Mouse (Mus musculus): ENCODE measurements at regions not wholly inside any gene's neighbourhood (a gene's known extent, or its start where the extent isn't known, plus 50 kb on each side); places are given as distances from the start of the nearest gene placed in this dataset.
"Not testable (repeated sequence)": the region's sequence is repeated elsewhere in the genome, so short reads cannot be mapped to it uniquely, and the experiment has no call there.

DNA sequence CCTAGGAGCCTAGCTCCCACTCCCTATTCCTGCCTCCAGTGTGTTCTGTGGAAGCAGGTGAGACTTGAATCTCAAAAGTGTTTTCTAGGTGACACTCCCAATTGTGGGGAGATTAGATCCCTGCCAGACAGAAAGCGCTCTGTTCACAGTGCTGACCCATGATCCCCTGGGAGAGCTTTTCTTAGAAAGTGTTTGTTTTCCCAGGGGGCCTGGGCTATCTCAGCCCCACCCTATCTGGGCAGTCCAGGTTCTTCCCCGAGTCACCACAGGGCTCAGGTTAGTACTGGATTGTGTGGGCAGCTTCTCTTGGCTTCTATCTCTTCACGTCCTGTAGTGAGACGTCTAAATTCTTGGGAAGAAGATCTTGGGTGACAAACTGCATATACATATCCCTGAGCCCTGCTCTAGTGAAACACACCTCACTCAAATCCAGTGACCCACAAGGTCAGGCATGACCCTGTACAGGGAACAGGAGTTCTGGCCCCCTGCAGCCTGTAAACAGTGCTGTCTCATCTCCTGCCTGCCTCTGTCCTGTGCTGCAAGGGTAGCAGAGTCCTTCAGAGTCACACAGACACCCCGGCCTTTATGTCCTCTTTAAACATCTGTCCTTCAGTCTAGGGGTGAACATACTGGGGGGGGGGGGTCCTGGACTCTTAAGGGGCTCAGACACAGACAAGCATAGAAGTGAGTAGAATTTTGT is 76.4 kb downstream of the Rassf10 start:
- TF ChIP-seq CTCF (conservative IDR thresholded peaks at IDR 0.05; ENCODE audit: insufficient read depth, insufficient read length, low read depth, low read length) = no peak
- Histone ChIP-seq H3K4me3 (ENCODE audit: insufficient read depth, low read depth, low read length) (no peak overlapping the region), H3K36me3 (ENCODE audit: control insufficient read depth, insufficient read depth, low read length) (no peaks in the 10 kb centered on the region), H3K4me1 (ENCODE audit: control insufficient read depth, insufficient read depth, low read length) (no peaks in the 10 kb centered on the region), H3K27ac (ENCODE audit: insufficient read depth, low read depth, low read length) (no peak overlapping the region), H3K27me3 (replicated peaks; ENCODE audit: control insufficient read depth, insufficient read depth, low read length) (no peaks in the 10 kb centered on the region)
- 64% methylated on average over 5 of the region's 5 CpGs for WGBS
- no peak for DNase-seq

DNA sequence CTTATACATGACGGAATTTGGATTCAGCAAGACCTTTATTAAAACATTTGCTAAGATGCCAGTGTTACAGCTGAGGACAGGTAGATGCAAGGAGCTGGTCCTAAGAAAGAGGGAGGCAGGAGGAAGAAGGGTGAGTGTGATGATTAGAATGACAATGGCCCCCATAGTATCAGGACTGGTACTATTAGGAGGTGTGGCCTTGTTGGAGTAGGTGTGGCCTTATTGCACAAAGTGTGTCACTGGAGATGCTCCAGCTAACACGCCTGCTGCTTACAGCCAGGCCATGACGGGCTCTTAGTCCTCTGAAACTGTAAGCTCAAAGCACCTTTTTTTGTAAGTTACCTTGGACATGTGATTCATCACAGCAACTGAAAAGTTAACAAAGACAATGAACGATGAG is 82.0 kb downstream of the Rassf10 start:
- H3K4me1 ChIP-seq (ENCODE audit: control insufficient read depth, insufficient read depth, low read length) = no peaks in the 10 kb centered on the region
- H3K27ac ChIP-seq (ENCODE audit: insufficient read depth, low read depth, low read length) = no peak overlapping the region
- H3K27me3 ChIP-seq (replicated peaks; ENCODE audit: control insufficient read depth, insufficient read depth, low read length) = no peaks in the 10 kb centered on the region
- H3K36me3 ChIP-seq (ENCODE audit: control insufficient read depth, insufficient read depth, low read length) = no peaks in the 10 kb centered on the region
- DNase-seq = no peak
- WGBS = 93% methylated on average over 4 of the region's 4 CpGs
- TF ChIP-seq CTCF (conservative IDR thresholded peaks at IDR 0.05; ENCODE audit: insufficient read depth, insufficient read length, low read depth, low read length) = no peak
- TF ChIP-seq POLR2A (IDR thresholded peaks at IDR 0.05; ENCODE audit: low read depth, low read length) = no peak
- no peak overlapping the region for H3K4me3 ChIP-seq (ENCODE audit: insufficient read depth, low read depth, low read length)

- DNase-seq = no peak
- no peaks in the 10 kb centered on the region for H3K36me3 ChIP-seq (ENCODE audit: control insufficient read depth, insufficient read depth, low read length)
- no peak overlapping the region for H3K27ac ChIP-seq (ENCODE audit: insufficient read depth, low read depth, low read length)
- WGBS = 78% methylated on average over 12 of the region's 12 CpGs
- TF ChIP-seq CTCF (conservative IDR thresholded peaks at IDR 0.05; ENCODE audit: insufficient read depth, insufficient read length, low read depth, low read length) (no peak), POLR2A (IDR thresholded peaks at IDR 0.05; ENCODE audit: low read depth, low read length) (no peak)
- no peaks in the 10 kb centered on the region for H3K27me3 ChIP-seq (replicated peaks; ENCODE audit: control insufficient read depth, insufficient read depth, low read length)
- H3K4me3 ChIP-seq (ENCODE audit: insufficient read depth, low read depth, low read length) = no peak overlapping the region
- no peaks in the 10 kb centered on the region for H3K4me1 ChIP-seq (ENCODE audit: control insufficient read depth, insufficient read depth, low read length)
Observed at GRCm38 (mm10) chr7:113037825-113038613, 84.3 kb downstream of the Rassf10 start.

DNA sequence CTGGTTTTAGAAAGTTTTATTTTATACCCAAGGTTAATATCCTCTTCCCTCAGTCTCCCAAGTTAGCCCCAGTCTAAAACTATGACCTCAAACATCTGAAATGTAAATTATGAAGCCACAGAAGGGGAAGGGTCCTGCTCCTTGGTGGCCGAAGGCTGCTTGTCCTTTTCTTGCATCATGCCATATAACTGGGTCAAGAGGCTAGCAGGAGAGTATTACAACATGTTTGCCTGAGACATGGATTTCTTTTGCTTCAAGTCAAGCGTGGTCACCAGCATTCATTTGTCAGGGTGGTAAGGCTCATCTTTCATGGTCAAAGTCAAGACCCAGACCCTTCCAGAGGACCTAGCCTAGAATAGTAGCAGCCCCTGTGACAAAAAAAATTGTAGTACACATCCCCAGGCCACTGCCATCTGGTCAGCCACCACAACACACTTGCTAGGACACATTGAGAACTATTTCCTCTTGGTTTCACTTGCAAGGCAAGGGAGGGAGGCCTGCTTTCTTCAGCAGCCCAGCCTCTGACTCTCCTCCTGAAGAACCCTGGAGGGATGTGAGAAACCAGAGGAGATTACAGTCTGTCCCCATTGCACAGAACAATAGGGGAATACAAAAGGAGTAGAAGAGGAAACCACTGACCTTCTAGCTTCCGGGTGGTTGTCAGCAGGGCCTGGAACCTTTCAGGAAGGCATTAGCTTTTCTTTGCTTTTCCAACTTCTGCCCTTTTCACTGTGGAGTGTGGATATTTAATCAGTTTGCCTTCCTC is 85.3 kb downstream of the Rassf10 start:
- H3K27me3 ChIP-seq (replicated peaks; ENCODE audit: control insufficient read depth, insufficient read depth, low read length) = no peaks in the 10 kb centered on the region
- WGBS = 87% methylated on average over 3 of the region's 3 CpGs
- no peaks in the 10 kb centered on the region for H3K36me3 ChIP-seq (ENCODE audit: control insufficient read depth, insufficient read depth, low read length)
- DNase-seq = no peak
- no peak for TF ChIP-seq POLR2A (IDR thresholded peaks at IDR 0.05; ENCODE audit: low read depth, low read length)
- no peak for TF ChIP-seq CTCF (conservative IDR thresholded peaks at IDR 0.05; ENCODE audit: insufficient read depth, insufficient read length, low read depth, low read length)
- H3K4me3 ChIP-seq (ENCODE audit: insufficient read depth, low read depth, low read length) = no peak overlapping the region
- no peak overlapping the region for H3K27ac ChIP-seq (ENCODE audit: insufficient read depth, low read depth, low read length)
- no peaks in the 10 kb centered on the region for H3K4me1 ChIP-seq (ENCODE audit: control insufficient read depth, insufficient read depth, low read length)

DNA sequence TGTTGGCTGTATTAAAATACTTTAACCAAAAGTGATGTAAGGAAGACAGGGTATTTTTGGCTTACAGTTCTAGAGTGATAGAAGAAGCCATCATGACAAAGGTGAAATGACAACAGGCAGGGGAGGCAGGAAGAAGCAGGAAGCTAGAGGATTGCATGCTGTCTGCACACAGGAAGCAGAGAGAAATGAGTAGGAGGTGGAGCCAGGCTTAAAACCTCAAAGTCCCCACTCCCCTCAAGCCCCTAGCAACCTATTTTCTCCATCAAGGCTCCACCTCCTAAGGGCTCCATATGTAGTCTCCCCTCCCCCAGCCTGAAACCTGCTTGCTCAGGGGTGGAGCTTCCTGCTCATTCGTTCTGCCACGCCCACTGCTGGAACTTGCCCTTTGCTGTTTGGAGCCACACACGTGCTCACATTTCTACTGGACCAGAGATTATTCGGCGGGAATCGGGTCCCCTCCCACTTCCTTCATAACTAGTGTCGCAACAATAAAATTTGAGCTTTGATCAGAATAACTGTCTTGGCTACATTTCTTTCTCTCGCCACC is 91.9 kb downstream of the Rassf10 start:
- peak; percentile 15 for DNase-seq
- H3K27ac ChIP-seq (ENCODE audit: insufficient read depth, low read depth, low read length); H3K27me3 ChIP-seq (replicated peaks; ENCODE audit: control insufficient read depth, insufficient read depth, low read length); H3K4me3 ChIP-seq (ENCODE audit: insufficient read depth, low read depth, low read length); H3K4me1 ChIP-seq (ENCODE audit: control insufficient read depth, insufficient read depth, low read length); H3K36me3 ChIP-seq (ENCODE audit: control insufficient read depth, insufficient read depth, low read length): not testable (repeated sequence)
- 53% methylated on average over 7 of the region's 8 CpGs for WGBS

GRCm38 (mm10) chr7:113046406-113046805 is 92.6 kb downstream of the Rassf10 start:
- no peak for TF ChIP-seq CTCF (conservative IDR thresholded peaks at IDR 0.05; ENCODE audit: insufficient read depth, insufficient read length, low read depth, low read length)
- TF ChIP-seq POLR2A (IDR thresholded peaks at IDR 0.05; ENCODE audit: low read depth, low read length) = no peak
- Histone ChIP-seq H3K4me3 (ENCODE audit: insufficient read depth, low read depth, low read length) (no peak overlapping the region), H3K27me3 (replicated peaks; ENCODE audit: control insufficient read depth, insufficient read depth, low read length) (no peaks in the 10 kb centered on the region), H3K27ac (ENCODE audit: insufficient read depth, low read depth, low read length) (no peak overlapping the region), H3K4me1 (ENCODE audit: control insufficient read depth, insufficient read depth, low read length) (no peaks in the 10 kb centered on the region), H3K36me3 (ENCODE audit: control insufficient read depth, insufficient read depth, low read length) (no peaks in the 10 kb centered on the region)
- DNase-seq = no peak
- WGBS = 94% methylated on average over 4 of the region's 4 CpGs

- no peak for DNase-seq
- H3K27me3 ChIP-seq (replicated peaks; ENCODE audit: control insufficient read depth, insufficient read depth, low read length) = no peaks in the 10 kb centered on the region
- 93% methylated on average over 3 of the region's 3 CpGs for WGBS
- no peak for TF ChIP-seq CTCF (conservative IDR thresholded peaks at IDR 0.05; ENCODE audit: insufficient read depth, insufficient read length, low read depth, low read length)
- H3K4me3 ChIP-seq (ENCODE audit: insufficient read depth, low read depth, low read length) = no peak overlapping the region
- H3K4me1 ChIP-seq (ENCODE audit: control insufficient read depth, insufficient read depth, low read length) = no peaks in the 10 kb centered on the region
- no peak overlapping the region for H3K27ac ChIP-seq (ENCODE audit: insufficient read depth, low read depth, low read length)
- no peaks in the 10 kb centered on the region for H3K36me3 ChIP-seq (ENCODE audit: control insufficient read depth, insufficient read depth, low read length)
Observed at GRCm38 (mm10) chr7:113047583-113047982, 93.8 kb downstream of the Rassf10 start.

All from kidney, adult 2 months (tissue).